Comparison of ENCODE assay signal across 14 mouse cellular contexts in genomic region chr3:87981214-87981760, GRCm38 (mm10). TPM values are rescaled to one million over a fixed set of nuclear protein-coding genes. Genes with fewer than 3 reads are reported as not detected.
DNase-seq lines count a peak whose midpoint lies in the region; ATAC-seq and TF ChIP-seq lines count a peak whose summit lies in the region.
"Had no signal": no experiment of that assay in that cellular context is flagged by ENCODE, and none has a peak within 500 bp of the region (broad histone marks: within the 10 kb centered on the region; RNA-seq: fewer than 3 reads in every experiment).

No protein-coding gene starts in this region.

- peaks cover 46% of the 10 kb centered on the region for H3K36me3 ChIP-seq in forebrain, embryonic 10.5 days (replicated peaks)
- no peaks in the 10 kb centered on the region for H3K36me3 ChIP-seq in forebrain, embryonic 16.5 days (ENCODE audit: control insufficient read depth, insufficient read depth)
- H3K36me3 ChIP-seq in hindbrain, embryonic 12.5 days: peaks cover 21% of the 10 kb centered on the region; the same call in 1 of the 2 replicates
- H3K36me3 ChIP-seq in hindbrain, postnatal 0 days (ENCODE audit: insufficient read depth, low read length): no peaks in the 10 kb centered on the region
- 0 out of 2 replicates have a peak, but pooled peaks cover 3% of the 10 kb centered on the region for H3K36me3 ChIP-seq in limb, embryonic 12.5 days
- H3K36me3 ChIP-seq: G1E had no signal

- no peak for ATAC-seq in forebrain, embryonic 16.5 days
- no peak for ATAC-seq in hindbrain, embryonic 12.5 days (ENCODE audit: low FRiP score)
- no peak for ATAC-seq in hindbrain, postnatal 0 days
- no peak for ATAC-seq in limb, embryonic 12.5 days (ENCODE audit: insufficient number of reproducible peaks, insufficient read depth, low FRiP score, low TSS enrichment, low read depth)
- no peak for ATAC-seq in megakaryocyte progenitor cell, adult 5-6 weeks (replicated peaks; ENCODE audit: poor library complexity)
- ATAC-seq: activated CD4-positive, CD25-positive, alpha-beta regulatory T cell, adult 4 months had no signal

- H3K4me3 ChIP-seq in forebrain, embryonic 10.5 days: no peak overlapping the region
- no peak overlapping the region for H3K4me3 ChIP-seq in forebrain, embryonic 16.5 days (replicated peaks; ENCODE audit: low read length)
- no peak overlapping the region for H3K4me3 ChIP-seq in hindbrain, embryonic 12.5 days
- H3K4me3 ChIP-seq in hindbrain, postnatal 0 days (ENCODE audit: low read length): no peak overlapping the region
- H3K4me3 ChIP-seq in brown adipose tissue, adult 24 weeks (ENCODE audit: insufficient read depth, low read depth, low read length): no peak overlapping the region
- H3K4me3 ChIP-seq in limb, embryonic 12.5 days (replicated peaks): no peak overlapping the region

- TF ChIP-seq CTCF in hindbrain, postnatal 0 days (IDR thresholded peaks at IDR 0.05; ENCODE audit: low read depth): no peak

- peak overlapping the region; percentile 89 for H3K27ac ChIP-seq in forebrain, embryonic 10.5 days
- no peak overlapping the region for H3K27ac ChIP-seq in forebrain, embryonic 16.5 days (ENCODE audit: low read length)
- H3K27ac ChIP-seq in hindbrain, embryonic 12.5 days: peak overlapping the region; percentile 79
- no peak overlapping the region for H3K27ac ChIP-seq in hindbrain, postnatal 0 days
- H3K27ac ChIP-seq in brown adipose tissue, adult 24 weeks (replicated peaks; ENCODE audit: low read depth, low read length): peak overlapping the region; percentile 98
- 0 out of 2 replicates have a peak overlapping the region, but pooled peaks have one; percentile 29 for H3K27ac ChIP-seq in limb, embryonic 12.5 days

- H3K27me3 ChIP-seq in forebrain, embryonic 10.5 days (ENCODE audit: poor library complexity, severe bottlenecking): peaks cover 12% of the 10 kb centered on the region; the same call in 1 of the 2 replicates
- no peaks in the 10 kb centered on the region for H3K27me3 ChIP-seq in forebrain, embryonic 16.5 days (replicated peaks; ENCODE audit: control insufficient read depth, insufficient read depth, low read length)
- H3K27me3 ChIP-seq in hindbrain, embryonic 12.5 days: no peaks in the 10 kb centered on the region
- H3K27me3 ChIP-seq in hindbrain, postnatal 0 days (ENCODE audit: insufficient read depth, low read length): no peaks in the 10 kb centered on the region
- peaks cover 10% of the 10 kb centered on the region for H3K27me3 ChIP-seq in limb, embryonic 12.5 days

- H3K4me2 ChIP-seq in forebrain, embryonic 16.5 days (ENCODE audit: low read length): no peak overlapping the region
- no peak overlapping the region for H3K4me2 ChIP-seq in hindbrain, embryonic 12.5 days (replicated peaks)
- H3K4me2 ChIP-seq in hindbrain, postnatal 0 days (ENCODE audit: low read depth, low read length): no peak overlapping the region
- no peak overlapping the region for H3K4me2 ChIP-seq in limb, embryonic 12.5 days

- H3K9ac ChIP-seq in forebrain, embryonic 16.5 days (replicated peaks; ENCODE audit: low read depth, low read length): no peak overlapping the region
- no peak overlapping the region for H3K9ac ChIP-seq in hindbrain, embryonic 12.5 days
- no peak overlapping the region for H3K9ac ChIP-seq in hindbrain, postnatal 0 days (replicated peaks; ENCODE audit: low read length)
- H3K9ac ChIP-seq in limb, embryonic 12.5 days (replicated peaks): no peak overlapping the region

- no peaks in the 10 kb centered on the region for H3K9me3 ChIP-seq in forebrain, embryonic 10.5 days
- H3K9me3 ChIP-seq in forebrain, embryonic 16.5 days (ENCODE audit: control insufficient read depth, low read length): no peaks in the 10 kb centered on the region
- H3K9me3 ChIP-seq in hindbrain, embryonic 12.5 days (replicated peaks): no peaks in the 10 kb centered on the region
- H3K9me3 ChIP-seq in hindbrain, postnatal 0 days (ENCODE audit: low read length): no peaks in the 10 kb centered on the region
- no peaks in the 10 kb centered on the region for H3K9me3 ChIP-seq in limb, embryonic 12.5 days
- H3K9me3 ChIP-seq: G1E had no signal

- DNase-seq in forebrain, embryonic 10.5 days (ENCODE audit: extremely low spot score, low spot score): no peak
- DNase-seq in hindbrain, postnatal 0 days (ENCODE audit: low spot score): no peak
- DNase-seq in embryo, embryonic 9.5 days (ENCODE audit: extremely low spot score): no peak
- DNase-seq: liver had no signal

- 91% methylated on average over 6 of the region's 6 CpGs for WGBS in forebrain, embryonic 10.5 days
- 80% methylated on average over 6 of the region's 6 CpGs for WGBS in forebrain, embryonic 16.5 days
- 83% methylated on average over 6 of the region's 6 CpGs for WGBS in hindbrain, embryonic 12.5 days
- 77% methylated on average over 6 of the region's 6 CpGs for WGBS in hindbrain, postnatal 0 days
- 80% methylated on average over 6 of the region's 6 CpGs for WGBS in limb, embryonic 12.5 days

- H3K4me1 ChIP-seq in forebrain, embryonic 10.5 days: peaks cover 85% of the 10 kb centered on the region
- H3K4me1 ChIP-seq in forebrain, embryonic 16.5 days (replicated peaks; ENCODE audit: control insufficient read depth, insufficient read depth, low read length): peaks cover 40% of the 10 kb centered on the region
- H3K4me1 ChIP-seq in hindbrain, embryonic 12.5 days: peaks cover 76% of the 10 kb centered on the region
- H3K4me1 ChIP-seq in hindbrain, postnatal 0 days (ENCODE audit: insufficient read depth, low read length): peaks cover 16% of the 10 kb centered on the region
- peaks cover 30% of the 10 kb centered on the region for H3K4me1 ChIP-seq in brown adipose tissue, adult 24 weeks (ENCODE audit: control insufficient read depth, insufficient read depth, insufficient read length, low read length)
- H3K4me1 ChIP-seq in limb, embryonic 12.5 days (replicated peaks): peaks cover 42% of the 10 kb centered on the region

RNA-seq across cellular contexts. Expression of gene Nes, which starts 10.4 kb away (rescaled TPM):
- polyA plus RNA-seq in forebrain, embryonic 10.5 days (2016; fragmentation: Nextera tagmentation; extraction: Ambion mirVana): 81.2 and 86.9 TPM in 2 replicates
- 35.7 and 41.6 TPM in 2 replicates for polyA plus RNA-seq in forebrain, embryonic 16.5 days (2015; fragmentation: Nextera tagmentation; extraction: Ambion mirVana)
- 136 and 153 TPM in 2 replicates for polyA plus RNA-seq in hindbrain, embryonic 12.5 days (2016; fragmentation: Nextera tagmentation; extraction: Ambion mirVana)
- 37.2 and 40.0 TPM in 2 replicates for total RNA-seq in hindbrain, postnatal 0 days (2014; rRNA removed)
- polyA plus RNA-seq in hindbrain, postnatal 0 days (2015; fragmentation: Nextera tagmentation; extraction: Ambion mirVana): 14.9 and 15.7 TPM in 2 replicates
- 7.6 and 8.4 TPM in 2 replicates for polyA plus RNA-seq in brown adipose tissue, adult 24 weeks (2012; ENCODE audit: insufficient read depth, insufficient read length, missing spikeins)
- polyA plus RNA-seq in limb, embryonic 12.5 days (2016; fragmentation: Nextera tagmentation; extraction: Ambion mirVana): 29.4 and 32.5 TPM in 2 replicates
- 0.02 TPM in 1 of 2 replicates, not detected in the other for total RNA-seq in megakaryocyte progenitor cell, adult 5-6 weeks (2015)
- total RNA-seq in megakaryocyte progenitor cell, adult 5-6 weeks (2017): 0.20 TPM in 1 of 2 replicates, not detected in the other
- polyA plus RNA-seq: activated CD4-positive, CD25-positive, alpha-beta regulatory T cell, adult 4 months had no signal

RNA-seq across cellular contexts. Expression of gene Bcan, which starts 18.7 kb away (rescaled TPM):
- polyA plus RNA-seq in forebrain, embryonic 10.5 days (2016; fragmentation: Nextera tagmentation; extraction: Ambion mirVana): 0.17 TPM in 2 replicates
- 34.8 and 43.6 TPM in 2 replicates for polyA plus RNA-seq in forebrain, embryonic 16.5 days (2015; fragmentation: Nextera tagmentation; extraction: Ambion mirVana)
- 1.7 and 1.9 TPM in 2 replicates for polyA plus RNA-seq in hindbrain, embryonic 12.5 days (2016; fragmentation: Nextera tagmentation; extraction: Ambion mirVana)
- total RNA-seq in hindbrain, postnatal 0 days (2014; rRNA removed): 318 and 347 TPM in 2 replicates
- polyA plus RNA-seq in hindbrain, postnatal 0 days (2015; fragmentation: Nextera tagmentation; extraction: Ambion mirVana): 229 and 237 TPM in 2 replicates
- polyA plus RNA-seq in brown adipose tissue, adult 24 weeks (2012; ENCODE audit: insufficient read depth, insufficient read length, missing spikeins): not detected in 2 replicates
- polyA plus RNA-seq in limb, embryonic 12.5 days (2016; fragmentation: Nextera tagmentation; extraction: Ambion mirVana): 0.13 and 0.65 TPM in 2 replicates
- not detected in 2 replicates for total RNA-seq in megakaryocyte progenitor cell, adult 5-6 weeks (2015)
- total RNA-seq in megakaryocyte progenitor cell, adult 5-6 weeks (2017): not detected in 2 replicates
- total RNA-seq: common myeloid progenitor, adult 5-6 weeks; G1E; granulocyte monocyte progenitor cell, adult 5-6 weeks; monocyte, adult 5-6 weeks had no signal
- polyA plus RNA-seq: activated CD4-positive, CD25-positive, alpha-beta regulatory T cell, adult 4 months; G1E had no signal

RNA-seq across cellular contexts. Expression of gene Crabp2, which starts 32.8 kb away (rescaled TPM):
- 834 and 866 TPM in 2 replicates for polyA plus RNA-seq in forebrain, embryonic 10.5 days (2016; fragmentation: Nextera tagmentation; extraction: Ambion mirVana)
- 18.9 and 19.4 TPM in 2 replicates for polyA plus RNA-seq in forebrain, embryonic 16.5 days (2015; fragmentation: Nextera tagmentation; extraction: Ambion mirVana)
- 384 and 396 TPM in 2 replicates for polyA plus RNA-seq in hindbrain, embryonic 12.5 days (2016; fragmentation: Nextera tagmentation; extraction: Ambion mirVana)
- total RNA-seq in hindbrain, postnatal 0 days (2014; rRNA removed): 9.8 and 28.6 TPM in 2 replicates
- 44.5 and 46.3 TPM in 2 replicates for polyA plus RNA-seq in hindbrain, postnatal 0 days (2015; fragmentation: Nextera tagmentation; extraction: Ambion mirVana)
- polyA plus RNA-seq in brown adipose tissue, adult 24 weeks (2012; ENCODE audit: insufficient read depth, insufficient read length, missing spikeins): not detected in 2 replicates
- polyA plus RNA-seq in limb, embryonic 12.5 days (2016; fragmentation: Nextera tagmentation; extraction: Ambion mirVana): 614 and 667 TPM in 2 replicates
- not detected in 2 replicates for total RNA-seq in megakaryocyte progenitor cell, adult 5-6 weeks (2015)
- total RNA-seq in megakaryocyte progenitor cell, adult 5-6 weeks (2017): not detected in 2 replicates
- total RNA-seq: granulocyte monocyte progenitor cell, adult 5-6 weeks; monocyte, adult 5-6 weeks had no signal
- polyA plus RNA-seq: activated CD4-positive, CD25-positive, alpha-beta regulatory T cell, adult 4 months; G1E had no signal

RNA-seq across cellular contexts. Expression of gene Hapln2, which starts 46.1 kb away (rescaled TPM):
- polyA plus RNA-seq in forebrain, embryonic 10.5 days (2016; fragmentation: Nextera tagmentation; extraction: Ambion mirVana): not detected in 2 replicates
- polyA plus RNA-seq in forebrain, embryonic 16.5 days (2015; fragmentation: Nextera tagmentation; extraction: Ambion mirVana): 0.25 and 0.35 TPM in 2 replicates
- polyA plus RNA-seq in hindbrain, embryonic 12.5 days (2016; fragmentation: Nextera tagmentation; extraction: Ambion mirVana): 0.30 and 0.33 TPM in 2 replicates
- 0.47 and 0.50 TPM in 2 replicates for total RNA-seq in hindbrain, postnatal 0 days (2014; rRNA removed)
- 1.2 and 1.5 TPM in 2 replicates for polyA plus RNA-seq in hindbrain, postnatal 0 days (2015; fragmentation: Nextera tagmentation; extraction: Ambion mirVana)
- polyA plus RNA-seq in brown adipose tissue, adult 24 weeks (2012; ENCODE audit: insufficient read depth, insufficient read length, missing spikeins): not detected in 2 replicates
- 0.10 and 0.12 TPM in 2 replicates for polyA plus RNA-seq in limb, embryonic 12.5 days (2016; fragmentation: Nextera tagmentation; extraction: Ambion mirVana)
- not detected in 2 replicates for total RNA-seq in megakaryocyte progenitor cell, adult 5-6 weeks (2015)
- not detected in 2 replicates for total RNA-seq in megakaryocyte progenitor cell, adult 5-6 weeks (2017)
- total RNA-seq: common myeloid progenitor, adult 5-6 weeks; G1E; granulocyte monocyte progenitor cell, adult 5-6 weeks; monocyte, adult 5-6 weeks had no signal
- polyA plus RNA-seq: activated CD4-positive, CD25-positive, alpha-beta regulatory T cell, adult 4 months; G1E had no signal

RNA-seq across cellular contexts. Expression of gene Rrnad1, which starts 50.8 kb away (rescaled TPM):
- polyA plus RNA-seq in forebrain, embryonic 10.5 days (2016; fragmentation: Nextera tagmentation; extraction: Ambion mirVana): 19.1 and 22.8 TPM in 2 replicates
- polyA plus RNA-seq in forebrain, embryonic 16.5 days (2015; fragmentation: Nextera tagmentation; extraction: Ambion mirVana): 18.4 and 23.5 TPM in 2 replicates
- polyA plus RNA-seq in hindbrain, embryonic 12.5 days (2016; fragmentation: Nextera tagmentation; extraction: Ambion mirVana): 22.1 and 22.5 TPM in 2 replicates
- 19.4 and 36.4 TPM in 2 replicates for total RNA-seq in hindbrain, postnatal 0 days (2014; rRNA removed)
- polyA plus RNA-seq in hindbrain, postnatal 0 days (2015; fragmentation: Nextera tagmentation; extraction: Ambion mirVana): 18.1 and 19.3 TPM in 2 replicates
- 4.5 and 6.7 TPM in 2 replicates for polyA plus RNA-seq in brown adipose tissue, adult 24 weeks (2012; ENCODE audit: insufficient read depth, insufficient read length, missing spikeins)
- 22.4 and 26.5 TPM in 2 replicates for polyA plus RNA-seq in limb, embryonic 12.5 days (2016; fragmentation: Nextera tagmentation; extraction: Ambion mirVana)
- total RNA-seq in megakaryocyte progenitor cell, adult 5-6 weeks (2015): 10.3 and 11.1 TPM in 2 replicates
- 13.2 and 16.2 TPM in 2 replicates for total RNA-seq in megakaryocyte progenitor cell, adult 5-6 weeks (2017)

Comparison
In these comparisons a context has a peak if more than half of its experiments do, and no peak if none do; other contexts are left out.
1. H3K27ac ChIP-seq: peak in forebrain, embryonic 10.5 days (single experiment), hindbrain, embryonic 12.5 days (single experiment), brown adipose tissue, adult 24 weeks (single experiment) and limb, embryonic 12.5 days (single experiment); none in forebrain, embryonic 16.5 days (single experiment) and hindbrain, postnatal 0 days (single experiment).
2. RNA of gene Bcan, which starts 18.7 kb away (polyA plus RNA-seq): 229 to 237 TPM in hindbrain, postnatal 0 days and 34.8 to 43.6 TPM in forebrain, embryonic 16.5 days; 1.7 to 1.9 TPM in hindbrain, embryonic 12.5 days, 0.17 TPM in forebrain, embryonic 10.5 days, 0.13 to 0.65 TPM in limb, embryonic 12.5 days and not detected in brown adipose tissue, adult 24 weeks; every median in the first group is over 10 times any median in the second.
3. RNA of gene Crabp2, which starts 32.8 kb away (polyA plus RNA-seq): 834 to 866 TPM in forebrain, embryonic 10.5 days, 614 to 667 TPM in limb, embryonic 12.5 days, 384 to 396 TPM in hindbrain, embryonic 12.5 days, 44.5 to 46.3 TPM in hindbrain, postnatal 0 days and 18.9 to 19.4 TPM in forebrain, embryonic 16.5 days; not detected in brown adipose tissue, adult 24 weeks; every median in the first group is over 10 times any median in the second.